Mouse (Mus musculus) hindbrain, postnatal 0 days (tissue): ENCODE results near the gene Lrp1. TPM values are rescaled to one million over a fixed set of nuclear protein-coding genes. Genes with fewer than 3 reads are reported as not detected.
"Not testable (repeated sequence)": the region's sequence is repeated elsewhere in the genome, so short reads cannot be mapped to it uniquely, and the experiment has no call there.

Experiments used
- ATAC-seq: fragments of 200-750 bp; cut with Nextera tagmentation; 2 replicates; pipeline ENCODE4 v1.8.0; 2017; ENCODE audit warnings: mild to moderate bottlenecking, moderate TSS enrichment, moderate library complexity
- DNase-seq: peaks from one replicate; pipeline ENCODE4 v3.0.0-alpha.2; 2015; ENCODE audit warnings: low spot score
- H3K27ac ChIP-seq: fragments of 300-500 bp; sonication (generic); 2 replicates; pipeline ENCODE4 v1.5.1; 2014; ENCODE audit warnings: mild to moderate bottlenecking
- H3K27me3 ChIP-seq: fragments of 300-500 bp; sonication (generic); 2 replicates; pipeline ENCODE4 v1.6.1; 2014; ENCODE audit warnings: low read length, mixed read lengths; ENCODE audit not compliant: insufficient read depth
- H3K36me3 ChIP-seq: fragments of 300-500 bp; sonication (generic); 2 replicates; pipeline ENCODE4 v1.6.1; 2014; ENCODE audit warnings: low read length, mixed read lengths; ENCODE audit not compliant: insufficient read depth
- H3K4me1 ChIP-seq: fragments of 300-500 bp; sonication (generic); 2 replicates; pipeline ENCODE4 v1.6.1; 2014; ENCODE audit warnings: antibody characterized with exemption, low read length, mixed read lengths; ENCODE audit not compliant: insufficient read depth
- H3K4me2 ChIP-seq: fragments of 300-500 bp; sonication (generic); 2 replicates; pipeline ENCODE4 v1.6.1; 2014; ENCODE audit warnings: low read depth, mild to moderate bottlenecking, low read length, moderate library complexity, mixed read lengths
- H3K4me3 ChIP-seq: fragments of 300-500 bp; sonication (generic); 2 replicates; pipeline ENCODE4 v1.5.1; 2014; ENCODE audit warnings: low read length
- H3K9ac ChIP-seq: fragments of 300-500 bp; sonication (generic); replicated peaks from 2 replicates; pipeline ENCODE4 v1.6.1; 2014; ENCODE audit warnings: mild to moderate bottlenecking, low read length, moderate library complexity, mixed read lengths
- H3K9me3 ChIP-seq: fragments of 300-500 bp; sonication (generic); 2 replicates; pipeline ENCODE4 v1.6.1; 2016; ENCODE audit warnings: low read length, mixed read lengths
- CTCF ChIP-seq: IDR thresholded peaks from 2 replicates; pipeline ENCODE4 v1.5.1; 2016; ENCODE audit warnings: antibody characterized with exemption, control low read depth, low read depth
- WGBS: fragments of 180-500 bp; shearing (Covaris S2); extraction: QIAGEN DNeasy Blood & Tissue Kit; methylation state at CpG from one replicate; pipeline ENCODE4 v1.1.7; 2014; 5-methylcytosine and 5-hydroxymethylcytosine counted together
- polyA plus RNA-seq: library from polyadenylated mRNA; unstranded; fragments of >200 nt; fragmentation: Nextera tagmentation; extraction: Ambion mirVana; gene quantifications from 2 replicates; pipeline ENCODE4 v1.2.1, GENCODE M21; 2015
- total RNA-seq: library from RNA; depleted of rRNA; stranded (reverse); fragments of >200 nt; gene quantifications from 2 replicates; pipeline ENCODE4 v1.2.3, GENCODE M21; 2014

Gene Lrp1
- total and polyA plus RNA-seq, 2 experiments from 2014 or later: 75.5 to 245 TPM

DNA sequence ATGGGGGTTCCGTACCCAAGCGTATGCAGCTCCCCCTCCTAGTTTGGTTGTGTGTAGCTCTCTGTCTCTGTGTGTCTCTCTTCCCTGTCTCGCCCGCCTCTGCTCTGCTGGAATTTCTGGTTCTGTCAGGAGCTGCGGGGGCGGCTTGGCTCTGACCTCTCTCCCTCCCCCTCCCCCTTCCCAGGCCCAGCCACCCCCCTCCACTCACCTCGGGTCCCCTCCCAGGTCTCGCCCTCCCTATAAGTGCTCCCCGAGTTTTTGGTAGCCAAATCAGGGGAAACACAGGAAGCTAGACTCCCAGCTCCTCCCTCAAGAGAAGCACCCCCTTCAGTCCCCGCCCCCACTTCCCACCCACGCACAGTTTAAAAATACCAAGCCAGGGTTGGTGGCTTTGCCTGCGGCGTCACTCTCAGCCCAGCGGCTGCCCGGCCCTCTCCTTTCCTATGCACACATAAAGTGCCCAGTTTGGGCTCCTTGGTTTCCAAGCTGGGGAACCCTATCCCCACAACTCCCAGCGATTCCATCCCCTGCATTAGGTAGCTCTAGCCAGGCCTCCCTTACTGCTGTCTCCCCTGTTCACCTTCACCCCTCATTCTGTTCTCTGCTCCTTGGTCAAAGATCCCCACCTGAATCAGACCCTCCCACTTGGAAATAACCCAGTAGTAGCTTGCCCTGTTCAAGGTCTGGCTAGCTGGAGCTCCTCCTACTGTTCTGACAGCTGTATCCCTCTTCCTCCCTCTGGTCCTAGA, 41.1 kb upstream of the Lrp1 start:
- H3K4me3 ChIP-seq: peak overlapping the region; percentile 11; the same call in 1 of the 2 replicates
- H3K4me1 ChIP-seq: peaks cover 5% of the 10 kb centered on the region; the same call in 1 of the 2 replicates
- H3K4me2 ChIP-seq: peak overlapping the region; percentile 54
- no peak for TF ChIP-seq CTCF
- H3K27ac ChIP-seq: peak overlapping the region; percentile 8; the same call in 1 of the 2 replicates
- DNase-seq: peak; percentile 53
- peaks cover 11% of the 10 kb centered on the region for H3K27me3 ChIP-seq
- 4% methylated on average over 16 of the region's 16 CpGs for WGBS
- no peaks in the 10 kb centered on the region for H3K36me3 ChIP-seq
- H3K9me3 ChIP-seq: no peaks in the 10 kb centered on the region
- ATAC-seq: no peak
- H3K9ac ChIP-seq: 0 out of 2 replicates have a peak overlapping the region, but pooled peaks have one; percentile 28

DNA sequence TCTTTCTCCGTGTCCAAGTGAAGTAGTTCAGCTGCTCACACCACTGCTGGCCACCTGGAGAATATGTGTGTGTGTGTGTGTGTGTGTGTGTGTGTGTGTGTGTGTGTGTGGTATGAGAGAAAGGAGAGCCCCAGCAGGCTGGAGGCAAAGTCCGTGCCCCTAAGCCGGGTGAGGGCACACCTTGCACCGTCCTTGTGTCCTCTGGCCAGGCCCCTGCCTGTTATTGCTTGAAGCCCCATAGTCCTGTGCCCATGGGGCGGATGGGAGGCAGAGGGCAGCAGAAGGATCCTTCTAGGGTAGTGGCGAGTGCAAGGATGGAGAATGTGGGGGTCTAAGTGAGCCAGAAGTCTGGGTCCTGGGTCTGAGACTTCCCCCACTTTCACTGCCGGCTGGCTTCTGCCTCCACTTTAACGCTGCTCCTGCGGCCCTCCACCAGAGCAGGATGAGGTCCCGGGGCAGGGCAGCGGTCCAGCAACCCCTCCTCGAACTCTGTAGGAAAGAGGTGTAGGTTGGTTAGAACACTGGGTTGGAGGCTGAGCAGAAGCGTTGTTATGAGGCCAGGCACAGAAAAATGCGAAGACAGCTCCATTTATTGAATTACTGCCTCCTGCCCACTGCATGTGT, 40.5 kb upstream of the Lrp1 start:
- Histone ChIP-seq H3K27ac (no peak overlapping the region), H3K4me2 (peak overlapping the region; percentile 54), H3K27me3 (peaks cover 9% of the 10 kb centered on the region), H3K9ac (0 out of 2 replicates have a peak overlapping the region, but pooled peaks have one; percentile 28), H3K4me3 (peak overlapping the region; percentile 11; the same call in 1 of the 2 replicates), H3K9me3 (no peaks in the 10 kb centered on the region), H3K4me1 (peaks cover 5% of the 10 kb centered on the region; the same call in 1 of the 2 replicates), H3K36me3 (no peaks in the 10 kb centered on the region)
- ATAC-seq (no peak), DNase-seq (no peak)
- no peak for TF ChIP-seq CTCF
- WGBS: 21% methylated on average over 14 of the region's 14 CpGs

DNA sequence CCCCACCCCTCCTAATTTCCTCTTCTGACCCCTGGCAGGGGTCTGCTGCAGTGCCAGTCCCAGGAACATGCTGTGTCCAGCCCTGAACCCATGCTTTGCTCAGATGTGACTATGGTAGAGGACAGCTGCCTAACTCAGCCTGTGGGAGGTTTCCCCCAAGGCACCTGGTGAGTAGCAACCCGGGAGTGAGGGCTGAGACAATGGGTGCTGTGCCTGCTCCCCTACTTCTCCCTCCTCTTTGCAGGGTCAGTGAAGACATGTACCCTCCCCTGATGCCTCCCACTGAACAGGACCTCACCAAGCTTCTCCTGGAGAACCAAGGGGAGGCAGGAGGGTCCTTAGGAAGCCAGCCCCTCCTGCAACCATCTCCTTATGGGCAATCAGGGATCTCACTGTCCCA, 38.6 kb upstream of the Lrp1 start:
- no peak for TF ChIP-seq CTCF
- peaks cover 3% of the 10 kb centered on the region for H3K27me3 ChIP-seq
- H3K9ac ChIP-seq: no peak overlapping the region
- H3K4me1 ChIP-seq: no peaks in the 10 kb centered on the region
- no peak overlapping the region for H3K4me2 ChIP-seq
- ATAC-seq (no peak), DNase-seq (no peak)
- no peak overlapping the region for H3K27ac ChIP-seq
- 69% methylated on average over 1 of the region's 1 CpGs for WGBS
- H3K36me3 ChIP-seq: no peaks in the 10 kb centered on the region
- H3K9me3 ChIP-seq: no peaks in the 10 kb centered on the region
- no peak overlapping the region for H3K4me3 ChIP-seq

DNA sequence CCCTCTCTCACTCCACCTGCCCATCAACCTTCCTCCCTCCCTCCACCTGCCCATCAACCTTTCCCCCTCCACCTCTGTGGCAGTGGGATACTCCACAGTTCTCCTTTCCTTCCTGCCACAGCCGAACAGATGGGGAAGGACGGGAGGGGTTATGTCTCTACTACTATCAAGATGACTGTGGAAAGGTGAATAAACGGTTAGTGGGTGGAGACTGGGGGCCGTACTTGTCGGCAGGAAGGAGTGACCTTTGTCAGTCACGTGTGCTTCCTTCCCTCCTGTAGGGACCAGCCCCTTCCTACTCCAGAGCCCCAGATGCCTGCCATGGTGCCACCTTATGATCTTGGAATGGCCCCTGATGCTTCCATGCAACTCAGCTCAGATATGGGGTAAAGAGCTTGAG, 37.1 kb upstream of the Lrp1 start:
- ATAC-seq (no peak), DNase-seq (no peak)
- no peaks in the 10 kb centered on the region for H3K36me3 ChIP-seq
- H3K4me2 ChIP-seq: no peak overlapping the region
- TF ChIP-seq CTCF: no peak
- no peak overlapping the region for H3K4me3 ChIP-seq
- no peak overlapping the region for H3K27ac ChIP-seq
- H3K9ac ChIP-seq: no peak overlapping the region
- 28% methylated on average over 6 of the region's 6 CpGs for WGBS
- no peaks in the 10 kb centered on the region for H3K27me3 ChIP-seq
- H3K4me1 ChIP-seq: no peaks in the 10 kb centered on the region
- no peaks in the 10 kb centered on the region for H3K9me3 ChIP-seq

DNA sequence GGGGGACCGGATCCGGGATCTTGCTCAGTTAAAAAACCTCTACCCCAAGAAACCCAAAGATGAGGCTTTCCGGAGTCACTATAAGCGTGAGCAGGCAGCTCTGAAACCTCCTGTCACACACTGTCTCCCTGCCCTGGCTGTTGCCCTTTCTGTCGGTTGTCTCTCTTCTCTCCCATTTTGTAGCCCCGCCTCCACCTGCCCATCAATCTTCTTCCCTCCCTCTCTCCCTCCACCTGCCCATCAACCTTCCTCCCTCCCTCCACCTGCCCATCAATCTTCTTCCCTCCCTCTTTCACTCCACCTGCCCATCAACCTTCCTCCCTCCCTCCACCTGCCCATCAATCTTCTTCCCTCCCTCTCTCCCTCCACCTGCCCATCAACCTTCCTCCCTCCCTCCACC, 36.7 kb upstream of the Lrp1 start:
- H3K9me3 ChIP-seq, ATAC-seq, H3K36me3 ChIP-seq, H3K4me2 ChIP-seq, H3K4me1 ChIP-seq, H3K9ac ChIP-seq, H3K4me3 ChIP-seq, DNase-seq, H3K27ac ChIP-seq, H3K27me3 ChIP-seq: not testable (repeated sequence)
- WGBS: 53% methylated on average over 6 of the region's 6 CpGs

DNA sequence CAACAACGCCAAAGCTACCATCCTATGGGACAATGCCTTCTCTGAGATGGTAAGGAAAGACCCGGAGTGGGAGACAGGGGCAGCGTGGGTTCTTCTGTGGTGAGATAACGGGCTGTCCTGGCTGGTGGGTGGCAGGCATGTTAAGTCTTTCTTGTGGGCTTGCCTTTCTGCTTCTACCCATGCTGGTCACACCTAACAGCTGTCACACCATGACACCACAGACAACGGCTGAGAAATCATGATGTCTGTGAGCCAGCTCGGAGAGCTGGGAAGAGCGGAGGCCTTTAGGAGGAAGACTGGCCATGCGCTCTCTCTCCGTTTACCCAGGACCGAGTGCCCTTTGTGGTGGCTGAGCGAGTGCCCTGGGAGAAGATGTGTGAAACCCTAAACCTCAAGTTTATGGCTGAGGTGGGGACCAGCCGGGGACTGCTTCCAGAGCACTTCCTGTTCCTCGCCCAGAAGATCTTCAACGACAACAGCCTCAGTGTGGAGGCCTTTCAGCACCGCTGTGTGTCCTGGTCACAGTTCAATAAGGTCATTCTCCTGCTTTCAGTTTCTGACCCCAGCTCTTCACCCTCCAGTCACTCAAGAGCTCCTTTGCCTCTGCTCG, 34.1 kb upstream of the Lrp1 start:
- ATAC-seq: no peak
- H3K27me3 ChIP-seq: no peaks in the 10 kb centered on the region
- no peaks in the 10 kb centered on the region for H3K9me3 ChIP-seq
- H3K4me1 ChIP-seq: no peaks in the 10 kb centered on the region
- no peak for TF ChIP-seq CTCF
- H3K4me3 ChIP-seq: no peak overlapping the region
- WGBS: 80% methylated on average over 16 of the region's 16 CpGs
- H3K36me3 ChIP-seq: no peaks in the 10 kb centered on the region
- H3K4me2 ChIP-seq: no peak overlapping the region
- no peak for DNase-seq
- no peak overlapping the region for H3K9ac ChIP-seq
- no peak overlapping the region for H3K27ac ChIP-seq
